Mouse (Mus musculus) frontal cortex, adult (tissue): ENCODE results near the gene Ngfr.

Source experiments
- ATAC-seq: cut with Nextera tagmentation; 2 replicates; pipeline ENCODE4 v1.9.2; 2017; ENCODE audit warnings: mild to moderate bottlenecking, moderate library complexity, mixed read lengths; ENCODE audit not compliant: low TSS enrichment

Gene Ngfr

GRCm38 (mm10) chr11:95567936-95568715 lies 19.4 kb downstream of the Ngfr start:
- no peak for ATAC-seq

- ATAC-seq: no peak
Observed at GRCm38 (mm10) chr11:95567366-95567765, 20.2 kb downstream of the Ngfr start.

- ATAC-seq: no peak
Observed at GRCm38 (mm10) chr11:95565327-95565726, 22.2 kb downstream of the Ngfr start.

GRCm38 (mm10) chr11:95563849-95564248 lies 23.7 kb downstream of the Ngfr start:
- no peak for ATAC-seq

- no peak for ATAC-seq
Observed at GRCm38 (mm10) chr11:95560773-95561172, 26.8 kb downstream of the Ngfr start.

- ATAC-seq: no peak
Observed at GRCm38 (mm10) chr11:95559761-95560160, 27.8 kb downstream of the Ngfr start.

GRCm38 (mm10) chr11:95557719-95558118 lies 29.8 kb downstream of the Ngfr start:
- peak; percentile 86 for ATAC-seq

GRCm38 (mm10) chr11:95557032-95557431 lies 30.5 kb downstream of the Ngfr start:
- no peak for ATAC-seq

GRCm38 (mm10) chr11:95555279-95555678 lies 32.3 kb downstream of the Ngfr start:
- no peak for ATAC-seq

GRCm38 (mm10) chr11:95550301-95551021 lies 37.1 kb downstream of the Ngfr start:
- ATAC-seq: peak; percentile 47; the same call in 1 of the 2 replicates

GRCm38 (mm10) chr11:95546021-95546782 lies 41.3 kb downstream of the Ngfr start:
- no peak for ATAC-seq

GRCm38 (mm10) chr11:95544546-95545327 lies 42.8 kb downstream of the Ngfr start:
- no peak for ATAC-seq

GRCm38 (mm10) chr11:95540637-95541385 lies 46.7 kb downstream of the Ngfr start:
- ATAC-seq: no peak

GRCm38 (mm10) chr11:95538378-95539104 lies 49.0 kb downstream of the Ngfr start:
- ATAC-seq: no peak

GRCm38 (mm10) chr11:95533484-95534160 lies 53.9 kb downstream of the Ngfr start:
- peak; percentile 98 for ATAC-seq

- ATAC-seq: no peak
Observed at GRCm38 (mm10) chr11:95532353-95533072, 55.0 kb downstream of the Ngfr start.

GRCm38 (mm10) chr11:95528231-95528630 lies 59.3 kb downstream of the Ngfr start:
- no peak for ATAC-seq

GRCm38 (mm10) chr11:95527307-95527706 lies 60.2 kb downstream of the Ngfr start:
- no peak for ATAC-seq

GRCm38 (mm10) chr11:95521563-95521962 lies 66.0 kb downstream of the Ngfr start:
- ATAC-seq: peak; percentile 47; the same call in 1 of the 2 replicates
